Mouse (Mus musculus): ENCODE measurements around the gene Olfr632.
"Not testable (repeated sequence)": the region's sequence is repeated elsewhere in the genome, so short reads cannot be mapped to it uniquely, and the experiment has no call there.

Gene Olfr632

DNA sequence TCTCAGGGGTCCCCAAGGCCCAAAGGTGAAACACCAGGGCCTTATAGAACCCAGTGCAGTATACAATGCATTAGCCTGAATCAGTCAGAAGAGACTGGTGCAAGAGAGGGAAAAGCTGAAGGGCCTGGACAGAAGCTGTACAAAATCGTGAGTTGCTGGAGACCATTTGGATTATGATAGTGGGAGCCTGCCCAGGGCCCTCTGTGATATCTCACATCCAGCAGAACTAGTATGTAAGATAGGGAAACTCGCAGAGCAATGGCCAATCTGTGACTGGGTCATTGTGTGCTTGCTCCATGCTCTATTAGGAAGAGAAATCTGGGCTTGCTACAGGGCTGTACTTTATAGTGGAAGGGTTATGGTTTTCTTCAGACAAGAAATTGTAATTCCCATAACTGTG, at the start of gene Olfr632:
Olfr632 (plus strand) TSS at position 84 of the 400 bp plus-strand sequence.
- DNase-seq (ENCODE audit: low spot score) = no peak

DNA sequence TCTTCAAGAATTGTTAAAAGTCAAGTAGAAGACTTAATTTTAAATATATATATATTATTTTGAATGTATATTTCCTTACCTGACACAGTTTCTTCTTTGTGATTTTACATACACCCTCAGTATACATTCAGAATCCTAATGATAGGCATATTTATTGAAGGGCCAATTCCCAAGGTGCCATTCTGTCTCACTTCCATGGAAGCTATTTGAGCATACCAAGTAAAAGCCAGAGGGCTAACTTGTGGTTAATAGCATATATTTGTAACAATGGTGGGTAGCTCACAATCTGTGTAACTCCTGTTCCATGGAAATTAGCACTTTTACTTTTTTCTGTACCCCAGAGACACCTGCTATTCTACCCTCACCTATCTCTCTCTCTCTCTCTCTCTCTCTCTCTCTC, 48.0 kb upstream of the Olfr632 start, which contains the start of gene Olfr66:
Olfr66 (minus strand) TSS at position 101 of the 400 bp plus-strand sequence.
- no peak for DNase-seq (ENCODE audit: low spot score)

DNA sequence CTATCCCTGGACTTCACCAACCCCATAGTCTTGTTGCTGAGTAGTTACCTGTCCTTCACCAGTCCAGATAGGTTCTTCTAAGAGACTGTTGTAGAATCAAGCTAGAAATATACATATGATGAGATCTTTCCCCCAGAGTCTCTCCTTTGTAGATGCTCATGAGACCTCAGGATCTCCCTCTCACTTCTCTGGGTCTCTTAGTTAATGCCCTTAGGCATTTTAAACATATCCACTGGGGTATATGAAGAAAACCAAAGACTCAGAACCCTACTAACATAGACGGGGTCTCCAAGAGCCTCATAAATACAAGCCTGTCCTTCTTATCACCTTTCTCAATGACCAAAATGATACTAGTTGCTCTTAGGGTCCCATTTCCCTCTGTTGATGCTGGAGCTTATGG, 39.8 kb upstream of the Olfr632 start, which contains the start of gene Olfr64:
Olfr64 (minus strand) TSS at position 101 of the 400 bp plus-strand sequence.
- DNase-seq (ENCODE audit: low spot score) = no peak

DNA sequence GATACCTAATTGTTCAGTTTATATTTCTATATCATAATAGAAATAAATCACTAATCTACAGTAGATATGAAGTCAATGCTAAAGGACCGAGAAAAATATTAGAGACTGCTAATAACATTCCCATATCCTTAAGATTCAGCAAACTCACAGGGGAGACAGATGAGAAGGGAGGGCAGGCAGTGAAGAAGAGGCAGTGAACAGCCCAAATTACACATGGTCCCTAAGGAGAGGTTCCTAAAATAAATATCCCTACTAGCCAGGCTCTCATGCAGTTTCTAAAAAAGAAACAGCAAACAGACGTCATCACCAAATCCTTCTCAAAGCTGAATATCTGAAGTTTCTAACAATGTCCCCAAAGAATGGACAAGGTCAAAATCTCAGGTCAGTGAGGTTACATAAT, 31.0 kb upstream of the Olfr632 start, which contains the start of gene Olfr65:
Olfr65 (plus strand) TSS at position 301 of the 400 bp plus-strand sequence.
- no peak for DNase-seq (ENCODE audit: low spot score)

DNA sequence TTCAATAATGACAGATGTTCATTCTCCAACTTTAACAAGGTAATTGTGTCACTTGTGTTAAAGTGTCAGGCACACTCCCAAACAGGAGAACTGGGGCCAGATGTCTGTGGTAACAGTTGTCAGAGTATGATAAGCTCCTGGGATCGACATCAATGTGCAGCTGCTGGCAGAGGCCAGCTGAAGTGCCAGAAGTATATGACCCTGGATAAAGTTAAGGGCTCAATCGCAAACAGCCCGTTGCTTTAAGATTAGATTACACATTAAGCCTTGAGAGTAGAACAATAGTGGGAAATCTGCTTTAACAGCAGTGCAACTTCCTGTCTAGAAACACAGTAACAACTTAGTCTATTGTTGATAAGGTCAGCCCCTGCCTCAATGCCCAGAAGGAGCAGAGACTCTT, 24.1 kb upstream of the Olfr632 start:
- DNase-seq (ENCODE audit: low spot score) = peak; percentile 10

DNA sequence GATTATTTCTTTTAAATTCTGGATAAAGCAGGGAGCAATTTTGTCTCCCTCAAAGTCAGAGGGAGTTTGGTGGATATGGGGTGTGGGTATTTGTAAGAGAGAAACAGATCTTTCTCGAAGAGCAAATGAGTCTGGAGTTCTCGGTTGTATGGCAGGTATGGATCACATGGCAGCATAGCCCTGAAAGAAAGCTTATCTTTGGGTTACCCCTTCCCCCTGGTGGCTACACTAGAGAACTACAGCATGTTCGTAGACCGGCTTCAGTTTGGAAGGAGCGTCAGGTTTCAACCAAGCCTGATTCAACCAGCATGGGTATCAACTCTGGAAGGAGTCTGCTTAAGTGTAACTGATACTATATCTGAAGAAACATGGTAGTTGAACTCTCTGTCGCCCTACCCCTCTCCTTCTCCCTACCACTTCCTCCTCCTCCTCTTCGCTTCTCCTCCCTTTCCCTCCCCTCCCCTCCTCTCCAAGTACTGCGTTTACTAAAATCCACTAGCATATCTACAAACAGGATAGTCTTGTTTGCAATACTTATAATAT, 21.1 kb upstream of the Olfr632 start:
- DNase-seq (ENCODE audit: low spot score) = no peak

DNA sequence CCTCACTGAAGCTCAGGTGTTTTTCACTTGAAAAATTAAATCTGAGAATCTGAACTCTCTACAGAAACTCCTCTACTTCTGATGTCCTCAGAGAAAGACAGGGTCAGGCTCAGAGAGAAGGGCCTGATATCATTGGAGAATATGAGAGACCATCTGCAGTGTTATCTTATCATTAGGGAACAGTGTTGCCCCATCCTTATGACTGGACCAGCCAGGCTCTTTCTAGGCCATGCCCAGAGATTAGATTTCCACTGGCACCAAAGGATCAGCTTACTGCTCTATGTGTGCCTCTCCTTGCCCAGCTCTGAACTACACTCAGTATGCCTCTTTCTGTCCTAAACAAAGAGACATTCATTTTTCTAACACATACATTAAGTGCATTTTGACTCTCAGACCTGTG, 18.8 kb upstream of the Olfr632 start:
- DNase-seq (ENCODE audit: low spot score) = no peak

DNA sequence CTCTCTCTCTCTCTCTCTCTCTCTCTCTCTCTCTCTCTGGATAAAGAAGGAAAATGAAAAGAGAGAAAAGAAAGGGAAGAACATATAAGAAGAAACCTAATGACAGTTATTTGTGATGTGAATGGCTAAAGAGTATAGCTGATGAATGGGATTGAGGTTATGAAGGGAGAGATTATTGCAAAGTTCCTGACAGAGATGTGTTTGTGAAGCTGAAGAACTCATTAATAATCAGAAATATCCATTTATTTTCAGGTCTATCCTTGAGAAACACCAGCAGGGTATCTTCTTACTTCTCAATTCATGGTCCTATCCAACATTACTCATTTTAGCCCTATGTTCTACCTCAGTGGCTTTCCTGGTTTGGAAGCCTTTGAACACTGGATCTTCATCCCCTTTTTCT, 5.6 kb upstream of the Olfr632 start, which contains the start of gene Olfr631:
Olfr631 (plus strand) TSS at position 301 of the 400 bp plus-strand sequence.
- DNase-seq (ENCODE audit: low spot score) = no peak

DNA sequence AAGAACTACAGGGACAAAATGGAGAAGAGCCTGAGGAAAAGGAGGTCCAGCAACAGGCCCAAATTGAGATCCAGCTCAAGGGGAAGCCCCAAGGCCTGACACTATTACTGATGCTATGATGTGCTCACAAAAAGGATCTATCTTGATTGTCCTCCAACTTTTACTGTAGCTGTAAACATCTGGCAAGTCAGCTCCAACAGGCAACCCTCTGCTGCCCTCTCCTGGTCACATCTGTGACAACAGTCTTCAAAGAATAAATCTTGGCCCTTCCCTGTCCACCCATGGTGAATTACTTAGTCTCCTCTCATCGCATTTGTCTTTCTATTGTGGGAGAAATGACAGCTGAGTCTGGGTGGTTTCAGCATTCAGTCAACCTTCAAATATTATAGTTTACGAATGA, 8.6 kb downstream of the Olfr632 start:
- peak; percentile 50 for DNase-seq (ENCODE audit: low spot score)

DNA sequence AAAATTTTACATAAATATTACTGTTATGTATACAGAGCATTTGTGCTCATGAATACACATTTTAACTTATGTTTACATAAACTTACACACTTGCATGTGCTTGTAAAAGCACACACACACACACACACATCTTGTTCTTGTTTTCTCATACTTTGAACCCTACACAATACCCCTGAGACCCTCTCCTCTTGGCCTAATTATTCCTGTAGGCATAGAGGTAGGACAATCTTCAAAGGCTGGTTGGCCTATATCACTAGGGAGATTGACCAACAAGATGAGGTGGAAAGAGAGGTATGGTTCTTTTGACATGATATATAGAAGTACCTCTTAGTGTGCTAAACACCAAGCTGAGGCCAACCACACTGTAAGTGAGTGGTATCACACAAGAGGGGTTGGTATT, 10.0 kb downstream of the Olfr632 start, which contains the start of gene Olfr633:
Olfr633 (plus strand) TSS at position 301 of the 400 bp plus-strand sequence.
- DNase-seq (ENCODE audit: low spot score) = no peak

DNA sequence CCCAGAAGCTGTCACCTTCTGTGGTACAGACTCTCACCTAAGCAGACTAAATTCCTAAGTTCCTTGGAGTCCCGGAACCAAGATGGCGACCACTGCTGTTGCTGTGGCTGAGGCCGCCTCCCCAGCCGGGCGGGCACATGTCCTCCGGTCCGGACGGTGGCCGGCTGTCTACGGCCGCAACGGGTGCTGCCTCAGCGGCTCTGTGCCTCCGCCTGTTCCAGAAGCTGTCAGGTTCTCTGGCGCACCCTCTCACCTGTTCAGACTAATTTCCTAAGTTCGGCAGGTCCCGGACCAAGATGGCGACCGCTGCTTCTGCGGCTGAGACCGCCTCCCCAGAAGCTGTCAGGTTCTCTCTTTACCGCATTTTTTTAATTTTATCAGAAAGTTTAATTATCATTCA, 32.7 kb downstream of the Olfr632 start:
- not testable (repeated sequence) for DNase-seq (ENCODE audit: low spot score)

DNA sequence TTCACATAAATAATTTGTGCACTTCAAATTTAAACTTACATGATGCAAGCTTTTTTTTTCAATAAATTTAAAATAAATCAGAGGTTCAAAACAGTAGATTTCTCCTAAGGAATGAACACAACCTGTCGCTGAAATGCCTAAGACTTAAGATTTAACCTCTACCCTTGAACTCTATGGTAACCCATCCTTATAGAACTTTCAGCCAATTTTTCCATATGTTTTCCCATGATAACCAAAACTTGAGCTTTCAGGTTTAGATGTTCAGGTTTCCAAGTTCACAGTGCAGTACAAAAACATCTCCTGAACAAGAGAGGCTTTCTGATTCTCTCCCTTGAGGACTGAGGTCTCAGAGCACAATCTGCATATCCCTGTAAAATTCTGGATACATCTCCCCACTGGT, 36.7 kb downstream of the Olfr632 start, which contains the start of gene Olfr635:
Olfr635 (plus strand) TSS at position 301 of the 400 bp plus-strand sequence.
- no peak for DNase-seq (ENCODE audit: low spot score)

DNA sequence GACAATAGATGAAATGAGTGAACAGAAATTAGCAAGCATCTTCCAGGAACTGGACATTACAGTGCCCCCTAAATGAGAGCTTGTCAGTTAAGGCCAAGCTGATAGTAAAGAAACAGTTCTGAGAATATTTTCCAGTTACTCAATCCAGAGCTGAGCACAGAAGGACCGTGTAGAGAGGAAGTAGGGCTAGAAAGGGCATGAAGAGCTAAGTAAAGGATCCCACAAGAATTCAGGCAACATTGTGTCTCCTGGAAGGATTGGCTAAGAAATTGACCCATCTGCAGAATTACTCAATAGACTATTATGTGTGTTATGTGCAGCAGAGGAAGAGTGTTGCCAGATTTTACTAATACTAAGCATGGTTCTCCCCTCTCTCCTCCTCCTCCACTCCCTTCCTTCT, 37.6 kb downstream of the Olfr632 start:
- no peak for DNase-seq (ENCODE audit: low spot score)

All from spleen, adult 12 weeks (tissue).